Mouse (Mus musculus) retina, adult 2 months (tissue): Measurements from ENCODE around the gene Elane.
A peak's percentile ranks its signal among the peaks of the same experiment; 100 is the strongest.
"Not testable (repeated sequence)": the region's sequence is repeated elsewhere in the genome, so short reads cannot be mapped to it uniquely, and the experiment has no call there.

Experiments used
- DNase-seq: peaks from one replicate; pipeline ENCODE4 v3.0.0-alpha.2; 2012; ENCODE audit warnings: low read depth, low spot score

The Elane gene

DNA sequence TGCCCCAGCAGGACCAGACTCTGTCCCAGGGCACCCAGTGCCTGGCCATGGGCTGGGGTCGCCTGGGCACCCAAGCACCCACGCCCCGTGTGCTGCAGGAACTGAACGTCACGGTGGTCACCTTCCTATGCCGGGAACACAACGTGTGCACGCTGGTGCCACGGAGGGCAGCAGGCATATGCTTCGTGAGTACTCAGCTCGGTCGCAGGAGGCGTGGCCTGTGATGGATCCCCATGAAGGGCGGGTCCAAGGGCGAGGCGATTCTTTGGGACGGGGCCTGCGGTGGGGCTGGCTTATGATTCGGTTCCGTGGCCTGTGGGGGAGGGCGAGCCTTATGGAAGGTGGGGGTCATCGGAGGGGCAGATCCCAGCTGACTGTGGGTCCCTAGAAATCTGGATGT, 4.1 kb upstream of the Elane start:
- no peak for DNase-seq

DNA sequence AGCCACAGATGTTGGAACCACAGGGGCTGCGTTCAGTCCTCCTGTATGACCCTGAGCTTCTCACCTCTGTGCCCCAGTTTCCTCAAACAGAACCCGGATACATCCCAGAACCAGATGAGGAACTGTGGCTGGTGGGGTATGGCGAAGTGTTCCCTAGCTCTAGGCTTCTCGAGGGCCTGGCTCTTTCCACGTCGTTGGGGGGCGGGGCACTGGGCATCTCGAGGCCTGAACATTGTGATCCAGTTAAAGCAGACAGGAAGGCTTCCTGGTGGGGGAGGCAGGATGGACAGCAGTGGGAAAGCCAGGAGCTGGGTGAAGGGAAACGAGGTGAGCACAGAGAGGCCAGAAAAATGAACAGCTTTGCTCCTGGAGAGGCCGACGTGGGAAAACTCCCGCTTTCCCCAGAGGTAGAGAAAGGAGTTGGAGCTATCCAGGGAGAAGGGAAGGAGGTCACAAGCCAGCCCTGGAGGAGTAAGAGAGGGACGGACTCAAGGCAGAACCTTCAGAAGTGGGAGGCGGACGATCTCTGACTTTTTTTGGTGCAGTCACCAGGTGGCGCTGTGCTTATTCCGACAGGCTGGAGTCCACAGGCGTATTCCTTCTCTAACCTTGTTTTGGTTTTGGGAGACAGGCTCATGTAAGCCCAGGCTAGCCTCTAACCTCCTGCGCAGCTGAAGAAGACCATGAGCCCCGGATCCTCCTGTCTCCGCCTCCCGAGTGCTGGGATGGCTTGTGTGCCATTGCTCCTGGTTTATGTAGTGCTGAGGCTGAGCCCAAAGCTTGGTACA, 2.6 kb upstream of the Elane start:
- DNase-seq: peak; percentile 62

DNA sequence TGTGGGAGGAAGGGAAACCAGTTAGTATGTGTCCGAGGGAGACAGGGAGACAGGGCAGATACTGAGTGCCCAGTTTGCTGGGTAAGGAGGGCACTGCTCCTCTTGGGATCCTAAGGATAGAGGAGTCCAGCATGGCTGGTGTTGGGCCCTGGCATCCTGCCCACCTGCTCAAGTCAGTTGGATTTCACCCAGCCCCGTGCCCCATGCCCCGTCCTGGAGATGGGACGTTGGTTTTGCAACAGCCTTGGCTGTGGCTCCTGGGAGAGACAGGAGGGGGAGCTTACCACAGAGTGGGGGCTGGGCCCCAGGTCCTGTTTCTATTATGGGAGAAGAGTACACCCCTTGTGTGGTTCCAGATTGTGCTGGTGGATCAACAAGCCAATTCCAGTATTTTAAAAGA, 1.6 kb upstream of the Elane start:
- DNase-seq: no peak

DNA sequence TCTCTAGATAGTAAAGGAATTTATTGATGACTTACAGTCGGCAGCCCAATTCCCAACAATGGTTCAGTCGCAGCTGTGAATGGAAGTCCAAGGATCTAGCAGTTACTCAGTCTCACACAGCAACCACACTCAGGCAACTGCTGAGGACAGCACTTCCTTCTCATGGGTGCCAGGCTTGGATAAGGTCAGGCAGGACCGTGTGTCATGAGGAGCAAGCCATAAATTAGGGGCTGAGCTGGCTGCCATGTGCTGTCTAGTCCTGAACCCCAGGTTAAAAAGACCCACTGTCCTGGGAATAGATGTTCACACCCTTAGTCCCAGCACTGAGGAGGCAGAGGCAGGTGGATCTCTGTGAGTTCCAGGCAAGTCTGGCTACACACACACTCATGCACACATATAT, 1.1 kb upstream of the Elane start:
- DNase-seq: not testable (repeated sequence)

DNA sequence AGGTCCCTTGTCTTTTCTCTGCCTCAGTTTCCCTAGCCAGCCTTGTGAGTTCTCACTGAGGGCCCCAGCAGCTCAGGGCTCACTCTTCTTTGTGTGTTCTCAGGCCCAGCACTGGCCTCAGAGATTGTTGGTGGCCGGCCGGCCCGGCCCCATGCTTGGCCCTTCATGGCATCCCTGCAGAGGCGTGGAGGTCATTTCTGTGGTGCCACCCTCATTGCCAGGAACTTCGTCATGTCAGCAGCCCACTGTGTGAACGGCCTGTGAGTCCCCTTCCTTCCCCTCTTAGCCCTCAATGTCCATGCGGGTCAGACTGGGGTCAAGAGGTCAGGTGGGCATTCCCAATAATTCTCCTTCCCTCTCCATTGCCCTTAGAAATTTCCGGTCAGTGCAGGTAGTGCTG, 564 bp downstream of the Elane start:
- no peak for DNase-seq

DNA sequence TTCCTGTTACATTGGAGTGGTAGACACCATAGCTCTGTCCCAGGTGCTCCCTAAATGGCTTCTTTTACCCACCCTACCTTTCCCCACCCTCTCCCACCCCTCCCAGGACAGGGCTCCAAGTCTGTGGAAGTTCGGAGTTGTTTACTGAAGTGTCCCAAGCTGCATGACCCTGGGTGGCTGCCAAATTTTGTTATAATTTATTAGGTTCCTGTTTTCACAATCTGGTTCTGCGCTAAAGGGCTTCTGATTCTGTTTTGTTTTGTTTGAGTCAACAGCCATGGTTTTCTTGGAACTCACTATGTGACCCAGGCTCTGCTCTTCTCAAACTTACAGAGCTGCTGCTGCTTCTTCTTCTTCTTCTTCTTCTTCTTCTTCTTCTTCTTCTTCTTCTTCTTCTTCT, 3.3 kb downstream of the Elane start:
- DNase-seq: no peak

DNA sequence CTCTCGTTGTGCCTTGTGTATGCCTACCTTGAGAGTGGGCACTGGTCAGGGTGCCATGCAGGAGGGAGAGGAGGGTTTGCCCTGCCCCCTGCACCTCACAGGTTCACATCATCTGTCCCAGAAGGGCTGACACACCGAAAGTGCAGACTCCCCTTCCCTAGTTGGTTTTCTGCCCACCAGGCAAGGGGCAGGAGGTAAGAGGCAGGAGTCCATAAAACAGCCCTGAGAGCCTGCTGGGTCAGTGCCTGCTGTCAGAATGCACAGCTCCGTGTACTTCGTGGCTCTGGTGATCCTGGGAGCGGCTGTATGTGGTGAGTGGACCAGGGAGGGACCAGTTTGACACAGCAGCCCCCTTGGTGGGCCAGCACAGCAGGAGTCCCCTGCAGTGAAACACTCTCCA, 4.6 kb downstream of the Elane start, which contains the start of gene Cfd:
Cfd (plus strand) TSS at position 184 of the 400 bp plus-strand sequence.
- DNase-seq: no peak

DNA sequence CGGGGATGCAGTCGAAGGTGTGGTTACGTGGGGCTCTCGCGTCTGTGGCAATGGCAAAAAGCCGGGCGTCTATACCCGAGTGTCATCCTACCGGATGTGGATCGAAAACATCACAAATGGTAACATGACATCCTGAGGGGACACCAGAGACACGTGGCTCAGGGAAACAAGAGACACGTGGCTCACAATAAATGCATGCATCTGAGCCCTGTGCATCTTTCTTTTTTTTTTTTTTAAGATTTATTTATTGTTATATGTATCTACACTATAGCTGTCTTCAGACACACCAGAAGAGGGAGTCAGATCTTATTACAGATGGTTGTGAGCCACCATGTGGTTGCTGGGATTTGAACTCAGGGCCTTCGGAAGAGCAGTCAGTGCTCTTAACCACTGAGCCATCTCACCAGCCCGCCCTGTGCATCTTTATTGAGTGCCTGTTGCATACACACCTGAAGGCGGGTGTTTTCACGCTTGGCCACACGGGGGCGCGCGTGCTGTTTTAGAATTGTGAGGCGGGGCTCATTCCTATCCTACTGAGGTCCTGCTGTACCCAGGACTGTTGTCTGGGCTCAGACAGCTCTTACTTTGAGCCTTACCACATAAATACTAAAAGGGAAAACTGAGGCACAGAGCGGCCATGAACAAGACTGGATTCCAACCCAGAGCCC, 6.5 kb downstream of the Elane start:
- DNase-seq: not testable (repeated sequence)

DNA sequence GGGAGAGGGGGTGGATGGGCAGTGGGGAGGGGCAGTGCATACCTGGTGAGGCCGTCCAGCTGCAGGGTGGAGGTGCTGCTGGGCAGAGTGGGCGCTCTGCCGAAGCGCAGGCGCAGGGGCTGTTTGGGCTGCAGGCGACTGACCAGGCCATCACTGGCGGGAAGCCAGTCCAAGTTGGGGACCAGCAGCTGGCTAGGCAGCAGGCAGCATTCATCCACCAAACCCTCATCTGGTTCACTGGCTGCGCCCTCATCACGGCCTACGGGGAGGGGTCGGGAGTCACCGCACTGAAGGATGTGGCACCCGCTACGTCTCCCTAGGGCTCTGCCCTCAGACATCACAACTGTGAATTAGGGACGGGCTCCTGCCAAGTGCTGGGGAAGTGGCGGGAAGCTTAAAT, 10.3 kb downstream of the Elane start:
- DNase-seq: no peak

DNA sequence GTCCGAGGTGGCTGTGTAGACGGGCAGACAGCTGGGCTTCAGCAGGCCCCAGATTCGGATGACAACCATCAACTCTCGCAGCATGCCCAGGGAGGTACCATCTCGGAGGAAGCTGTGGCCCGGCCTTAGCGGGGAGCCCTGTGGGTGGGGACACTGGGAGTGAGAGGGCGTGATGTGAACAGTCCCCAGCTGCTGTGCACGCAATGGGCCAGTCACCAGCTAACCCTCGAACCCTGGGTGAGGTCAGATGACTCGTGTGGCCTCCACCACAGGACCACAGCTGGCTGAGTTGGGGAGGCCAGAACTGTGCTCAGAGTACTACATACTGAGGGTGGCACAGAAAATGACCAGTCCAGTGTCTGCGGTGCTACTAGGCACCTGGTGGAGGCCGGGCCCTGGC, 10.8 kb downstream of the Elane start:
- no peak for DNase-seq

DNA sequence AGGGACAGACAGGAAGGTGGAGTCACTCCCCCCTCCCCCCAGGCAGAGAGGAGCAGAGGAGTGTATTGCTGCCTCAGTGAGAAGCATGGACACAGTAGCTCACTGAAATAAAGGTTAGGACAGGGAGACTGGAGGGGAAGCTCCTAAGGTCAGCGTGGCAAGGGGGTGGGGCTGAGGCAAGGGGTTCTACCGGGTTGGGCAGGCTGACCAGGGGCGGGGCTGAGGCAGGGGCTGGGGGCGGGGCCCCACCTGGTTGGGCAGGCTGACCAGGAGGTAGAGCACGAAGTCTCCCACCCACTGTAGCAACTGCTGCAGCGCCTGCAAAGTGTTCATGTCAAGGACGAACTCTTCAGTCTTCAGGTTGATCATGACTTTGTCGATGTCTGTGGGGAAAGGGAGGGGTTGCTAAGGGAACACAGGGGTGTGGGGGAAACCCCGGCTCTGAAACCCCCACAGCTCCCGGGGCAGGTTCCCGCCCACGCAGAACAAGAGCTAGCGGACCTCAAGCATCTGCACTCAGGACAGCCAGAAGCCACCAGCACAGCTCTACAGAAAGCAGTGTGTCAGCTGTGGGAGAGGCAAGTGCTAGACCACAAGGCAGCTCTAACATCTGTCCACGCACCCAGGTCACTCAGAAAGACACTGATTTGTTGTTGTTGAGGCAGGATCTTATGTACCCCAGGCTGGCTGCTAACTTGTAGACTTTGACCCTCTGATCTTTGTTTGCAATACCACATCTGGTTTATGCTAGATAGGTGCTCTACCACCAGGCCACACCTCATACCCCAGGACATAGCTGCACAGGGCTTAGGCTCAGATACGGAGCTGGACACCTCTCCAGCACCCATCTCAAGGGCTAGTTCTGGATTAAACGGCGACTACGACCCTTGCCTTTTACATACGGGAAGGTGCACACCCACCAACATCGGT, 11.5 kb downstream of the Elane start:
- DNase-seq: no peak

DNA sequence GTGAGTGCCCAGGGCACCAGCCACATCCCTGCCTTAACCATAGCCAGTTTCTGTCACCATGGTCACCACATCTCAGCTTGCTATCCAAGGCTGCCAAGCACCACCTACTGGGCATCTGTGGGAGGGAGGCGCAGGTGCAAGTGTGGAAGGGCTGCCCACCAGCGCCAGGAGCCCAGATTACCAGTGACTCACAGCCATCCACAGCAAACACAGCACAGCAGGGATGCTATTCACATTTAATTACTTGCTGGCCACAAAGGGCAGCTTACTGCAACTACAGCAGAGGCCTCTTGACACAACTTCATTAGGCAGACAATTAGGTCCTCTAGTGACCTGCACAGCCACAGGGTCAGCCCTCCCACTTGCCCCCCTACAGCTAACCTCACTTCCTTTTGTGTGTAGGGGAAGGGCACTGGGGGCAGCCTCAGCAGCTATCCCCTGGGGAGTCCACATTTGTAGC, 14.9 kb downstream of the Elane start:
- no peak for DNase-seq

DNA sequence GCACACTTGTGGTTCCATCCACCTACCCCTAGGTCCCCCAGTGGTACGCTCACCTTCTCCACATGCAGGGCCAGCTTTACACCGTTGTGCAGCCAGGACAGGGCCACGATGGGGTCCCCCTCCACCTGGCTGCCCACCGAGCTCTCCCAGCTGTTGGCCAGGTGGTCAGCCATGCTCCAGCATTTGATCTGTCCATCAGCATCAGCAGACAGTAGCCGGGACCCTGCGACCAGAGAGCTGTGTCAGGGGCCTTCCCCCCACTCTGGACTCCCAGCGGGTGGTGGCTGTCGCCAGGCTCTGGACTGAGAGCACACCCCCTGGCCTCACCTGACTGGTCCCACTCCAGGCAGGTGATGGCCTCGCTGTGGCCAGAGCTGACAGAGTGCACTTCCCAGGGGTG, 20.7 kb downstream of the Elane start:
- DNase-seq: no peak

DNA sequence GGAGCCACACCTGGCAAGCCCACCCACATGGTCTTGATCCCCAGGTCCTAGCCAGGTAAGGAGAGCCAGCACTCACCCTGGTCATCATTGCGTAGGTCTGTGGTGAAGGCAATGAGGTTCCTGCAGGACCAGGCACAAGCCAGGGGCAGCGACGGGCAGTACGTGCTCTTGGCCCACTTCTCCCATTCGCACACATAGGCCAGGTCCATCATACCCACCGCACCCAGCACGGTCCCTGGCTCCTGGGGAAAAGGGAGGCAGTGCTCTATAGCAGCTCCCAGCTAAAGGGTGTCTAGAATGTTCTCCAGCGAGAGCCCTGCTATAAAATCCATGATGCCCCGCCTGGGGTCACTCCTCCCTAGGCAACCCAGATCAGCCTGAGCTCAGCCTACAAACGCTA, 21.4 kb downstream of the Elane start:
- no peak for DNase-seq

DNA sequence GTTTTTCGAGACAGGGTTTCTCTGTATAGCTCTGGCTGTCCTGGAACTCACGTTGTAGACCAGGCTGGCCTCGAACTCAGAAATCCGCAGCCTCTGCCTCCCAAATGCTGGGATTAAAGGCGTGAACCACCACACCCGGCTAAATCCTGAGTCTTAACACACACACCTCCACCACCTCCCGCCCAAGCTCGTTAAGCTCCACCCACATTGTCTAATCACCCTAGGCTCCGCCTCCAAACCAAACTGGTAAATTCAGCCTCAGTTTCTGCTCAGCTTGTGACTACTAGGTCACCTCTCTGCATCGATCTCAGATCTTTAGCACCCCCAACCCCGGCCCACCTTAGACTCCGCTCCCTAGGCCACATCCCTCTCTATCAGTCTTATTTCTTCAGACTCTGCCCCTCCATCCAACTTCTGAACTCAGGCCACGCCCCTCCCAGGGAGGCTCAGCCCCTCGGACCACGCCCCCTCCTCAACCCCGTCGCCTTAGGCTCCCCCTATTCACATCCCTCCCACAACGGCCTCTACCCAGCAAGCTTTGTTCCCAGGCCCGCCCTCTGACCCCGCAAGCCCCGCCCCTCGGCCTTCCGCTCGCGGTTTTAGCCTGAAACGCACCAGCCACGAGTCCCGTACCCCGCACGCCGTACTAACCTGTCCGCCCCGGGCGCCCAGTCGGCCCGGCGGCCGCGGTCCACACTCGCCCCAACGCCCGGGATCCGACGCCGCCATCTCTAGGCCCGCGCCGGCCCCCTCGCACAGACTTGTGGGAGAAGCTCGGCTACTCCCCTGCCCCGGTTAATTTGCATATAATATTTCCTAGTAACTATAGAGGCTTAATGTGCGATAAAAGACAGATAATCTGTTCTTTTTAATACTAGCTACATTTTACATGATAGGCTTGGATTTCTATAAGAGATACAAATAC, 22.4 kb downstream of the Elane start, which contains the start of gene Med16:
Med16 (minus strand) TSS at position 757 of the 925 bp plus-strand sequence.
- DNase-seq: peak; percentile 92

DNA sequence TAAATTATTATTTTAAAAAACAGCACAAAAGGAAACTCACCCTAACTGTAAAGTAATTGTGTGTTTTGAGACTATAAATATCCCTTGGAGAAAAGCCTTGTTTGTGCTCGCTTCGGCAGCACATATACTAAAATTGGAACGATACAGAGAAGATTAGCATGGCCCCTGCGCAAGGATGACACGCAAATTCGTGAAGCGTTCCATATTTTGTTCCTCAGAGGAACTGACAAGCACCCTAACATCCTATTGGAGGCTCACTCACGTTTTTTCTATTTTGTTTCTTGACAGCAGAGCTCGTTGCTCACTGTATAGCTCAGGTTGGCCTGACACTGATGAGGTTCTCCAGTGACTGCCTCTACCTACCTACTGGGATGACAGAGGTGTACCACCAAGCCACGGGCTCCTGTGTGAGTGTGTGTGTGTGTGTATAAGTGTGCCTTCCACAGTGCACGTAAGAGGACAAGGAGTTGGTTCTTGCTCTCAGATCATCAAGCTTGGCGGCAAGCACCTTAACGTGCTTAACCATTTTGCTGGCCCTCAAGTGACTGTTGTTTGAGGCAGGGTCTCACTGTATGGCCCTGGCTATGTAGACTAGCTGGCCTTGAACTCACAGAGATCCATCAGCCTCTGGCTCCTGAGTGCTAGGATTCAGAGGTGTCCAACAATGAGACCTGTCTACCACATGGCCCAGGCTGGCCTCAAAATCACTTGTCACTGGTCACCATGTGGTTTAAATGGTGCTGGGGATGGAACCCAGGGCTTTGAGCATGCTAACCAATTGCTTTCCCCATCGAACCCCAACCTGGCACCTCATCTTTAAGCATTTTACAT, 23.3 kb downstream of the Elane start:
- peak; percentile 50 for DNase-seq

DNA sequence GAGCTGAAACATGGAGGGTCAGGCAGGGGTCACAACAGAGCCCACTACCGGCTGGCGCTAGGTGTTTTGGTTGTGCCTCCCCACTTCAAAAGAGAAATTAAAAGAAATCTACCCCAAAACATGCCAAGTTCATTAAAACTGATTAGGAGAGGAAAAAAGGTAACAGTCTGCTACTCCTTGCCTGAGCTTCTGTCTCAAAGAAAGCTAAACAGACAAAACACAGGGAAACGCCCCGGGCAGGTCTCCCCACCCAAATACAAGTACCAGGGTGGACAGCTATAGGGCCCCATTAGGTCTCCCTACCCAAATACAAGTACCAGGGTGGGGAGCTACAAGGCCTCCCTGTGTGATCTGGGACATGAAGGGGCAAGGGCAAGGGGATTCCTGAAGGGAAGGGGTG, 24.5 kb downstream of the Elane start, which contains the start of gene Gm26602:
Gm26602 (plus strand) TSS at position 301 of the 400 bp plus-strand sequence.
- DNase-seq: no peak

DNA sequence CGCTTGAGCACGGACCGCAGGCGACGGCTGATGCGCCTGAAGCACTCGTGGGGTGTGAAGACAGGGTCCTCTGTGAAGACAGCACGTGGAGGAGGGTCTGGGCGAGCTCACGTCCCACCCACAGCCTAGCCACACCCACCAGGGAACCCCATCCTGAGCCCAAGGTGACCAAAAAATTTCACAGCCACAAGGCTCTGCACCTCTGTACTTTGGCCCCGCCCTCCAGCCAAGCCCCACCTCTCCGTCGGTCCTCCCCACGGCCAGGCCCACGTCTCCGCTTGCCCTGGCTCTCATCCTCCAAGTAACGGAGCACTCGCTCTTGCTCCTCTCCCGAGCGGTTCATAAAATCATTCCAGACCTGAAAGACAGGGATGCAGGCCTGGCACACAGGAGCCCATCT, 26.4 kb downstream of the Elane start:
- DNase-seq: no peak

DNA sequence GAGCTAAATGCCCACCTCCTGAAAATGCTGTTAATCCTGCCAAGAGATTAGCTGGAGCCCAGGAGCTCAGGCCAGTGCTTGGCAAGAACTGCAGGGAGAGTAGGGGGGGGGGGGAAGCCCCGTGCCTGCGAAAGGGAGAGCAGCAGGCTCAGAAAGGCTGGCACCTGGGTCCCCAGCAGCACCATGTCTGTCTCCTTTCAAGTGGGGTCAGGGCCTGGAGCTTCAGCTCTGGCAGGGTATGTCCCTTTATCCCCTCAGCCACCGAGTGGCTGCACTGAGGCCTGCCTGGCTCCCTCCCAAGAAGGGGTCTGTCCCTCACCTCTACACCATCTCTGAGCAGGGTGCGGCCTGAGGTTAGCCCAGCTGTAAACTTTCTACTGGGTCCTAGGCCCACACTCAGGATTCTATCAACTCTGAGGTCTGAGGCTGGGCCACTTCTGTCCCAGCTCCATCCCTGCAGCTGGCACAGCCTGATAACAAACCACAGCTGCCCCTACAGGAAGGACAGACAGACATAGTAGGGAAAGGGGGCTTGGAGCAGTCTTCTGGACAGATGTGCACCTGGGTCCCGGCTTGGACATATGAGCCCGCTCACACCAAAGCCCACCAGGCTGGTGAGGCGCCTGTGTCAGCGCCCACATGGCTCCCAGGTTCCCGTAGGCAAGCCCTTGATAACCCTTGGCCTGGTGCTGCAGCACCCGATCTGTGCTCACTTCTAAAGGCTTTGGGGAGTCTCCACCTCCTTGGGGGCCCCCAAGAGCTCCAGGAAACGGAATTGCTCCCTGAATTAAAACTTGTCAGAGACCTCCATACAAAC, 28.3 kb downstream of the Elane start:
- peak; percentile 62 for DNase-seq
